Mouse (Mus musculus) embryonic facial prominence, embryonic 14.5 days (tissue): ENCODE measurements around the gene Rgs14. TPM values are rescaled to one million over a fixed set of nuclear protein-coding genes. Genes with fewer than 3 reads are reported as not detected.

Source experiments
- ATAC-seq: fragments of 200-750 bp; cut with Nextera tagmentation; 2 replicates; pipeline ENCODE4 v1.8.0; 2017; ENCODE audit warnings: low read depth, moderate number of reproducible peaks, moderate TSS enrichment
- DNase-seq: peaks from one replicate; pipeline ENCODE4 v3.0.0-alpha.2; 2015; ENCODE audit warnings: low spot score
- H3K27ac ChIP-seq: fragments of 300-500 bp; sonication (generic); replicated peaks from 2 replicates; pipeline ENCODE4 v1.5.1; 2014; ENCODE audit warnings: low read depth, mild to moderate bottlenecking, low read length, moderate library complexity
- H3K27me3 ChIP-seq: fragments of 300-500 bp; sonication (generic); replicated peaks from 2 replicates; pipeline ENCODE4 v1.6.1; 2014; ENCODE audit warnings: low read length; ENCODE audit not compliant: control insufficient read depth, insufficient read depth
- H3K36me3 ChIP-seq: fragments of 300-500 bp; sonication (generic); 2 replicates; pipeline ENCODE4 v1.6.1; 2014; ENCODE audit warnings: low read length, mixed read lengths; ENCODE audit not compliant: control insufficient read depth, insufficient read depth
- H3K4me1 ChIP-seq: fragments of 300-500 bp; sonication (generic); 2 replicates; pipeline ENCODE4 v1.6.1; 2014; ENCODE audit warnings: antibody characterized with exemption, low read length; ENCODE audit not compliant: control insufficient read depth, insufficient read depth
- H3K4me2 ChIP-seq: fragments of 300-500 bp; sonication (generic); 2 replicates; pipeline ENCODE4 v1.6.1; 2014; ENCODE audit warnings: low read depth, mild to moderate bottlenecking, low read length, moderate library complexity, mixed read lengths
- H3K4me3 ChIP-seq: fragments of 300-500 bp; sonication (generic); 2 replicates; pipeline ENCODE4 v1.5.1; 2014; ENCODE audit warnings: low read depth, mild to moderate bottlenecking, low read length
- H3K9ac ChIP-seq: fragments of 300-500 bp; sonication (generic); 2 replicates; pipeline ENCODE4 v1.6.1; 2014; ENCODE audit warnings: low read depth, mild to moderate bottlenecking, low read length, moderate library complexity, mixed read lengths
- H3K9me3 ChIP-seq: fragments of 300-500 bp; sonication (generic); 2 replicates; pipeline ENCODE4 v1.6.1; 2016; ENCODE audit warnings: low read length; ENCODE audit not compliant: control insufficient read depth
- WGBS: fragments of 180-500 bp; shearing (Covaris S2); extraction: QIAGEN DNeasy Blood & Tissue Kit; methylation state at CpG from one replicate; pipeline ENCODE4 v1.1.7; 2014; 5-methylcytosine and 5-hydroxymethylcytosine counted together
- polyA plus RNA-seq: library from polyadenylated mRNA; unstranded; fragments of >200 nt; fragmentation: Nextera tagmentation; extraction: Ambion mirVana; gene quantifications from 2 replicates; pipeline ENCODE4 v1.2.1, GENCODE M21; 2014

Gene Rgs14
- polyA plus RNA-seq, result 1.3 and 3.3 TPM in 2 replicates

DNA sequence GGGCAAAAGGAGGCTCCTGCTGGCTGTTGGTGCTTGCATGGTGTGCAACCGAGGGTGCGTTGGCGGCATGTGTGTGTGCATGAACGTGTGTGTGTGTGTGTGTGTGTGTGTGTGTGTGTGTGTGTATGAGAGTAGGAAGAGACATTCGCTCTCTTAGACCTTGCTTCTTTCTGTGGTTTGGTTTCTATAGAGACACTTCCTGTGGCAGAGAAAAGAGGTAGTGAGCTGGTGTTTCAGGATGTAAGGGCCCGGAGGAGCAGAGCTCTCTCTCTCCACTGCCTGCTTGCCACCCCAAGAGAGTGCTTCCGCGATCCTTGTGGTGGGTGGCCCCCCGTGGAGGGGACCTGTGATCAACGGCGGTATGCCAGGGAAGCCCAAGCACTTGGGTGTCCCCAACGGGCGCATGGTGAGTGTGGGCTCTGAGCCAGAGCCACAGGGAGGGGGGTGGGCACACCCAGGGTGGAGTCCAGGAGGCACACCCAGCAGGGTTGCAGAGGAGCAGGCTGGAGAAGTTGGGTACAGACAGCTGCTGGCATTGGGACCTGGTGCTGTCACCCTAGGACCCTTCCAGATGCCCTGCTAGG is at the start of gene Rgs14:
Gene Rgs14, plus strand, starts transcription at position 202 of the 584 bp plus-strand sequence.
- 0 out of 2 replicates have a peak within 1 kb of the TSS, but pooled peaks have one; percentile 25 for H3K9ac ChIP-seq
- H3K9me3 ChIP-seq, result no peaks in the 10 kb centered on the region
- H3K36me3 ChIP-seq, result no peaks in the 10 kb centered on the region
- H3K4me2 ChIP-seq, result peak within 1 kb of the TSS; percentile 40
- ATAC-seq, result no peak
- 0 out of 2 replicates have a peak within 1 kb of the TSS, but pooled peaks have one; percentile 8 for H3K4me3 ChIP-seq
- no peak within 1 kb of the TSS for H3K27ac ChIP-seq
- DNase-seq, result no peak
- H3K27me3 ChIP-seq, result 0 out of 2 replicates have a peak, but pooled peaks cover 5% of the 10 kb centered on the region
- H3K4me1 ChIP-seq, result no peaks in the 10 kb centered on the region
- 58% methylated on average over 13 of the region's 13 CpGs for WGBS

GRCm38 (mm10) chr13:55319931-55320533 is 49.5 kb upstream of the Rgs14 start, which contains the start of gene Prelid1:
Gene Prelid1 (plus strand): TSS chr13:55320500.
- Histone ChIP-seq H3K27ac (no peak within 1 kb of the TSS), H3K9me3 (no peaks in the 10 kb centered on the region), H3K4me2 (peak within 1 kb of the TSS; percentile 75), H3K4me3 (peak within 1 kb of the TSS; percentile 71), H3K27me3 (no peaks in the 10 kb centered on the region), H3K36me3 (peaks cover 72% of the 10 kb centered on the region), H3K9ac (peak within 1 kb of the TSS; percentile 85), H3K4me1 (peaks cover 8% of the 10 kb centered on the region; the same call in 1 of the 2 replicates)
- no peak for DNase-seq
- 72% methylated on average over 4 of the region's 4 CpGs for WGBS
- ATAC-seq, result no peak

DNA sequence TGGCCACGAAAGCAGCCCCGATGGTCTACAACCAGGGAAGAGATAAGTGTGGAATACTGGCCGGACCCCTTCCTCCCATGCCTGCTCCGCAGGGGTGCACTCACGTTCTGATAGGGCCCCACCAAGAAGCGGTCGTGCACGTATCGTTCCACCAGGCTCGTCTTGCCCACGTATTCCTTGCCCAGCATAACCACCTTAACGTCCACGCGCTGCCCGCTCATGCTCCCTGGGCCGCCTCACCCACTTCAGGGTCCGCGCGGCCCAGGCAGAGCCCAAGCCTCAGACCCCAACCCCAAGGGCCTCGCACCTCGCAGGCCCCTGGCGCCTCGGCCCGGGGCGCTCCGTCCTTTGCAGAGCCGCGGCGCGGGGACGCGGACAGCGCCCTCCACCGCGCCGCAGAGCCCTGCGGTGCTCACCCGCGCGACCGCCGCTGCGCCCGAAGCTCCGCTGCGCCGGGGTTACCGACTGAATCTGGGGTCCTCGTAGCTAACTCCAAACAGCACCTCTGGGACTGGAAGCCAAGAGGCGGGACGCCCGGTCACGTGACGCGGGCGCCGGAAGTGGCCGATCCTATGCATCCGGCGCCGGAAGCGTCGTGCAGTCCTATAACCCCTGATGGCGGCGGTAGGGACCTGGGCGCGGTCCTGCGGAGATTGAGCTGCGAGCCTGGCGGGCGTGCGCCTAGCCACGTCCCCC is 48.0 kb upstream of the Rgs14 start, which contains the start of gene Rab24:
Gene Rab24, minus strand, starts transcription at position 513 of the 696 bp plus-strand sequence.
- WGBS, result 1% methylated on average over 33 of the region's 73 CpGs
- peak within 1 kb of the TSS; percentile 81 for H3K27ac ChIP-seq
- H3K4me1 ChIP-seq, result peaks cover 8% of the 10 kb centered on the region; the same call in 1 of the 2 replicates
- peak; percentile 94 for ATAC-seq
- peak within 1 kb of the TSS; percentile 75 for H3K4me2 ChIP-seq
- peak within 1 kb of the TSS; percentile 85 for H3K9ac ChIP-seq
- H3K27me3 ChIP-seq, result no peaks in the 10 kb centered on the region
- no peaks in the 10 kb centered on the region for H3K9me3 ChIP-seq
- H3K36me3 ChIP-seq, result peaks cover 73% of the 10 kb centered on the region
- H3K4me3 ChIP-seq, result peak within 1 kb of the TSS; percentile 71
- peak; percentile 96 for DNase-seq

- peak overlapping the region; percentile 85 for H3K9ac ChIP-seq
- H3K36me3 ChIP-seq, result peaks cover 66% of the 10 kb centered on the region
- peak overlapping the region; percentile 81 for H3K27ac ChIP-seq
- whole genome bisulfite sequencing, result under 1% methylated on average over 28 of the region's 31 CpGs
- H3K9me3 ChIP-seq, result no peaks in the 10 kb centered on the region
- no peaks in the 10 kb centered on the region for H3K27me3 ChIP-seq
- H3K4me2 ChIP-seq, result peak overlapping the region; percentile 75
- ATAC-seq (peak; percentile 34), DNase-seq (peak; percentile 81)
- peak overlapping the region; percentile 71 for H3K4me3 ChIP-seq
- peaks cover 8% of the 10 kb centered on the region; the same call in 1 of the 2 replicates for H3K4me1 ChIP-seq
Measured at GRCm38 (mm10) chr13:55322130-55322825, 47.3 kb upstream of the Rgs14 start.

GRCm38 (mm10) chr13:55325596-55325995 is 43.9 kb upstream of the Rgs14 start:
- peaks cover 39% of the 10 kb centered on the region for H3K36me3 ChIP-seq
- ATAC-seq, result no peak
- H3K9ac ChIP-seq, result no peak overlapping the region
- 90% methylated on average over 5 of the region's 11 CpGs for WGBS
- no peak overlapping the region for H3K27ac ChIP-seq
- no peaks in the 10 kb centered on the region for H3K9me3 ChIP-seq
- no peak overlapping the region for H3K4me3 ChIP-seq
- DNase-seq, result no peak
- H3K4me1 ChIP-seq, result peaks cover 20% of the 10 kb centered on the region
- H3K27me3 ChIP-seq, result no peaks in the 10 kb centered on the region
- H3K4me2 ChIP-seq, result no peak overlapping the region

DNA sequence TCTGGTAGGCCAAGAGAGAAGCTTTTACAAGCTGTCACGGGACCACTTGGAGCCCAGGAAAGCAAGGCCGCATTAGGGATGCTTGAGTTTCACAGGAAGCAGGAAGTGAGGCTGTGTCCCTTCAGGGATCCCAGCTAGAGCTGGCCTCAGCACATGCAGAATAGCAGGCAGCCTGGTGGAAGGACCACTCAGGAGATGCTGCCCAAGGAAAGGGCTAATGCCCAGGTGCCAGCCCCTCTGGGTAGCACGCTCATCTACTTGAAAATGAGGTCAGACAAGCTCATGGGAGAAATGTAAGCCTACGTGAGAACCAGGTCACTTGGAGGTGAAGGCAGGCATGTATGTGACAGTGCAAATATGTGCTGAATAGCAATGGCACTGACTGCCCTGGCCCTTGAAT is 42.4 kb upstream of the Rgs14 start:
- Histone ChIP-seq H3K4me2 (no peak overlapping the region; the same call in 1 of the 2 replicates), H3K27ac (no peak overlapping the region), H3K4me1 (peaks cover 25% of the 10 kb centered on the region), H3K27me3 (no peaks in the 10 kb centered on the region), H3K9me3 (no peaks in the 10 kb centered on the region), H3K36me3 (peaks cover 39% of the 10 kb centered on the region), H3K4me3 (no peak overlapping the region), H3K9ac (no peak overlapping the region)
- WGBS, result 54% methylated on average over 4 of the region's 4 CpGs
- DNase-seq, result no peak
- no peak for ATAC-seq

DNA sequence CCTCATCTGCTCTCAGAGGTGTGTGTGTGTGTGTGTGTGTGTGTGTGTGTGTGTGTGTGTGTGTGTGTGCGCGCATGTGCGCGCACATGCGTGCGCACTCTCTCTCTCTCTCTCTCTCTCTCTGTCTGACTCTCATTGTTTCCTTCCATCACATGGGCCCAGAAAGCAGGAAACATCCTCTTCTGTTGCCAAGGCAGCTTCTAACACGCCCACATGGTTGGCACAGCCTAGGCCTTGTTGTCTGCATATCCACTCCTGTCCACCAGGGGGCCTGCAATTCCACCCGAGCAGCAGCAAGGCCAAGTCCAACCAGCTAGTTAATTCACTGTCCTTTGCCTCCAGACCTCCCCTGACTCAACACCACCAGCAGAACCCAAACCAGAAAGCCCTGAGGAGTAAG is 41.9 kb upstream of the Rgs14 start:
- Histone ChIP-seq H3K4me3 (peak overlapping the region; percentile 75), H3K4me1 (peaks cover 25% of the 10 kb centered on the region), H3K27ac (no peak overlapping the region), H3K27me3 (no peaks in the 10 kb centered on the region), H3K9ac (no peak overlapping the region), H3K9me3 (no peaks in the 10 kb centered on the region), H3K36me3 (peaks cover 37% of the 10 kb centered on the region), H3K4me2 (peak overlapping the region; percentile 92)
- 53% methylated on average over 8 of the region's 8 CpGs for WGBS
- 0 out of 2 replicates have a peak, but pooled peaks have one; percentile 17 for ATAC-seq
- DNase-seq, result peak; percentile 89

GRCm38 (mm10) chr13:55328171-55328570 is 41.4 kb upstream of the Rgs14 start:
- no peaks in the 10 kb centered on the region for H3K9me3 ChIP-seq
- DNase-seq (no peak), ATAC-seq (no peak)
- H3K4me1 ChIP-seq, result peaks cover 22% of the 10 kb centered on the region
- peak overlapping the region; percentile 75 for H3K4me3 ChIP-seq
- no peaks in the 10 kb centered on the region for H3K27me3 ChIP-seq
- H3K36me3 ChIP-seq, result peaks cover 32% of the 10 kb centered on the region
- H3K4me2 ChIP-seq, result peak overlapping the region; percentile 92
- H3K9ac ChIP-seq, result peak overlapping the region; percentile 73
- H3K27ac ChIP-seq, result no peak overlapping the region
- WGBS, result 80% methylated on average over 6 of the region's 6 CpGs
